Mouse (Mus musculus) ES-CJ7 (cell line): ENCODE results near the gene Hagh.

ENCODE experiments used
- DNase-seq: peaks from one replicate; pipeline ENCODE4 v3.0.0; 2011; ENCODE audit warnings: low read depth, low spot score

Gene Hagh

DNA sequence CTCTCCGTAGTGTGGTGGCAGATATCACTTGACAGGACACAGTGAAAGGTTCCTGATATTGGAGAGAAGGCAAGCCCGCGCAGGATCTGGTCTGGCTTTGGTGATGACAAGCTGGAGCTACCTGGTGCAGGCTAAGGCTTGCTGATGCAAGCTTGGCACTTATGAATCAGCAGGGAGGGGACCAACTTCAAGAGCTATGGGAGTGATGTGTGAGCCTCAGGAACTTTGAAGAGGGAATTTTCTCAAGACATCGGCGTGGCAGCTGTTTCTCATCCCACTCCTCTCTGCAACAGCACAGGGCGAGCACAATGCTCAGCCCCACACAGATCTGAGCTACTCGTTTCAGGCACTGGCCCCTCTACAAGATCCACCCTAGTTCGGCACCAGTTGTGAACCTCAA is at the start of gene Hagh:
TSS of gene Hagh (plus strand) at position 302 of the 400 bp plus-strand sequence.
- no peak for DNase-seq

DNA sequence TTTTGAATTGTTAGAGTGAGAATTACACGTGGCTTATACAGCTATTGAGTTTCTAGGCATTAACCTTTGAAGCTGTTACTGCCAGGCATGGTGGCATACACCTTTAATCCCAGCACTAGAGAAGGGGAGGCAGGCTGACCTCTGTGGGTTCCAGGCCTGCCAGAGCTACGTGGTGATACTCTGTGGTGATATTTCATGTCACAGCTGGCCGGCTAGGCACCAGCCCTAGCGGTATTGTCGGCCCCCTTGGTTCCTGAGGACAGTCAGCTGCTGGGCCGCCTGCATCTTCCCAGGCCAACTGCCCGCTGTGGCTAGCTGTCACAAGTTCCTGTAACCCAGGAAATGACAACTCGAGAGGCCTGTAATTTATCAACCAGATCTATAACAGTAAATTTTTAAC is 47.8 kb upstream of the Hagh start:
- no peak for DNase-seq

GRCm38 (mm10) chr17:24794791-24795190 is 45.2 kb upstream of the Hagh start:
- DNase-seq: no peak

DNA sequence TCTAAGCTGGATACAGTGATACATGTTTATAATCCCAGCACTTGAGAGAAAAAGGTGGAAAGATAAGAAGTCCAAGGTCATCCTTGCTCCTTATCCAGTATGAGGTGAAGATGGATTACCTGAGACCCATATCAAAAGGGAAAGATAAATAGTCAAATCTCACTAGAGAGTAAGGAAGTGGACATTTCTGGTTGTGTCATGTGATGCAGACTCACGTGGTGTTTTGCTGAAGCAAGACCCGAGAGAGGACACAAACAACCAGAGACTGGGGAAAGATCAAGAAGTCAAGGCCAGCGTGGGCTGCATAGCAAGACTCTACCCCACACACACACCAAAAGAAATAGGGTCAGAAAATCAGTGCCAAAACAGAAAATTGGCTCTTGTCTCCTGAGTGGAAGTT is 43.0 kb upstream of the Hagh start:
- DNase-seq: no peak

DNA sequence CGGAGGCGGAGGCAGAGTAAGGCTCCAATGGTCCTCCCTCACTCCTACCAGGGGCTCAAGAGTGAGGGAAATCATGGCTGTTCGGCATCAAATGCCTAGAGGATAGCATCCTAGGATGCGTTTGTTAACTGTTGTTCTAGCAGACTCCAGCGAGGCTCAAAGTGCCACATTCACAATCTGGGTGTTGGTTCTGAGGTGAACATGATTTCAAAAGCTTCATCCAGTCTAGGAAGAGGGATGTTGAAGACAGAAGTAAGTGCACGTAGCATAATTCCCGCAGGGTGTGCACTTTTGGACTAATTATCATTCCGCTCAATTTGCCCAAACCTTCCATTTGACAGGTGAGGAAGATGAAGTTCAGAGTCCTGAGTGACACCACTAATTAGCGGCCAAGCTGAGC is 41.7 kb upstream of the Hagh start:
- DNase-seq: no peak

DNA sequence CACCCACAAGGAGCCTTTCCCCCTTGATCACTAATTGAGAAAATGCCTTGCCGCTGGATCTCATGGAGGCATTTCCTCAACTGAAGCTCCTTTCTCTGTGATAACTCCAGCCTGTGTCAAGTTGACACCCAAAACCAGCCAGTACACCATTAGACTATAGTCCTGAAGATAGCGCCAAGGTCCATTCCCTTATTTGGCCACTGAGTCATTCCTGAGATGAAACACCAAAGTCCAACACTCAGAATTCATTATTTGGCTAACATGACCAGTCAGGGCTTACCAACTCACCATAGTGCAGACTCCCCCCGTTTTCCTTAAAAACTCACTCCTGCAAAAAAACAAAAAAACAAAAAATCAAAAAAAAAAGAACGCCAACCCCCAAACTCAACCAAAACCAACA is 40.5 kb upstream of the Hagh start:
- no peak for DNase-seq

DNA sequence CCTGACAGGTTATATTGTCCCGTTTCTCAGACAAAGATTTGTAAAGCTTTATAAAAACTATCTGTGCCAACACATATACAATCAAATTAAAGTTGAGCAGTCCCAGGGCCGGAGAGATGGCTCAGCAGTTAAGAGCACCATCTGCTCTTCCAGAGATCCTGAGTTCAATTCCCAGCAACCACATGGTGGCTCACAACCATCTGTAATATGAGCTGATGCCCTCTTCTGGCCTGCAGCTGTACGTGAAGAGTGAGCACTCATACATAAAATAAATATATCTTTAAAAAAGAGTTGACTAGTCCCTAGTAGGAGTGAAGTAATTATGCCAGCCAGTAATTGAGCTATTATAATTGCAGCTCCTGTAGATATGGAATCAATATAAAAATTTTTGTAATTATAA is 39.4 kb upstream of the Hagh start:
- DNase-seq: peak; percentile 13

GRCm38 (mm10) chr17:24803952-24804951 is 35.7 kb upstream of the Hagh start, which contains the start of gene Meiob:
Gene Meiob (plus strand): TSS chr17:24804289.
- DNase-seq: peak; percentile 78

- DNase-seq: peak; percentile 76
Observed at GRCm38 (mm10) chr17:24811211-24811610, 28.7 kb upstream of the Hagh start.

DNA sequence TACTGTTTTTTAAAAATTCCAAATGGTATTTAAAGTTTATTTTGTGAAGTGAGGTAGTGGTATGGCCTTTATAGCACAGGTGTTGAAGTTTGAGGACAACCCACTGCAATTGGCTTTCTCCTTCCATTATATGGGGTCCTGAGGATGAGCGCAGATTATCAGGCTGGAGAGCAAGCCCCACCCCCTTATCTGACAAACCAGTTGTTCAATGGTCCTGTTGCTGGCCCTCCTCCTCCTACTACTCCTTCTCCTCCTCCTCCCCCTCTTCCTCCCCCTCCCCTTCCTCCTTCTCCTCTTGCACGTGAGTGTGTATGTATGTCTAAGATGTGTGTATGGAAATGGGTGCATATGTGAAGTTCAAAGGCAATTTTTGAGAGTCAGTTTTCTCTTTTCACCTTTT is 27.7 kb upstream of the Hagh start:
- no peak for DNase-seq

GRCm38 (mm10) chr17:24815256-24815655 is 24.7 kb upstream of the Hagh start:
- DNase-seq: no peak

GRCm38 (mm10) chr17:24817503-24817902 is 22.4 kb upstream of the Hagh start:
- DNase-seq: no peak

GRCm38 (mm10) chr17:24818172-24818571 is 21.8 kb upstream of the Hagh start:
- DNase-seq: no peak

GRCm38 (mm10) chr17:24819469-24819868 is 20.5 kb upstream of the Hagh start:
- DNase-seq: no peak

DNA sequence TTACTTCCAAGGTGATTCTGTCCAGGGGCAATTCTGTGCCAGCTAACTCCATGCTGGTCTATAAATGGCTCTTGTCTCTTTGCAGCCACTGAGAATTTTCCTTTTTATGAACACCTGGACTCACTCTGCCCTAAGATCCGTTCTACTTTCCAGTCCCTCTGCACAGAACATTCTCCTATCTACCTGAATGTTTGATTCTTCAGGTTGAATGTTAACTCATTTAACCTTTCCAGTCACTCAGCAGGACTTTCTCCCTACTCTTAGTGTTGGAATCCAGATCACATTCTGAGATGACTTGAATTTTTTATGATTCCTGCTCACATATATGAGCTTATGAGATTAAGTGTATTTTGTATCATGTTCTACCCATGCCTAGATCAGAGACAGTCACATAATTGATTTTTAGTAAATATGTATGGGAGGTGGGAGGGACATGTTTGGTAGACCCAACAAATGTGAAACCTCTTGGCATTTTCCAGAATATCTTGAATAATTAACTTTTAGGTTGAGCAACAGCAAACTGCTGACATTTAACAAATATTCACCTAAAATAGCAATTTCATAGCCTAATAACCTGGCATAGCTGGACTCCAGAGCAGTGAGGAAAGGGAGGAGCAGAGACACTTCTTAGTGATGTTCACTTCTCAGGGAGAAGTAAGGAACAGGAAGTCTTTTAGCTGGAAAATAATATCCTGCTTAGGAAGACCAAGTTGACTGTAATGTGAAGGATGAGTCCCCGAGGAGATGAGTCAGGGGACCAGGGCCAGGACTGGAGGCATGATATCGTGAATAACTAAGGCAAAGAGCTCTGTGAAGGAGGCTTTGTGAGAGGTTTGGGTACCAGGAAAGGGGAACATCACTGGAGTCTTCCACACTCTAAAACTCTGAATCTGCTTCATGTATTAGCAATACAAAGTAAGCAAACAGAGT is 18.3 kb upstream of the Hagh start:
- no peak for DNase-seq

GRCm38 (mm10) chr17:24840341-24840740 is 398 bp downstream of the Hagh start:
- DNase-seq: no peak

DNA sequence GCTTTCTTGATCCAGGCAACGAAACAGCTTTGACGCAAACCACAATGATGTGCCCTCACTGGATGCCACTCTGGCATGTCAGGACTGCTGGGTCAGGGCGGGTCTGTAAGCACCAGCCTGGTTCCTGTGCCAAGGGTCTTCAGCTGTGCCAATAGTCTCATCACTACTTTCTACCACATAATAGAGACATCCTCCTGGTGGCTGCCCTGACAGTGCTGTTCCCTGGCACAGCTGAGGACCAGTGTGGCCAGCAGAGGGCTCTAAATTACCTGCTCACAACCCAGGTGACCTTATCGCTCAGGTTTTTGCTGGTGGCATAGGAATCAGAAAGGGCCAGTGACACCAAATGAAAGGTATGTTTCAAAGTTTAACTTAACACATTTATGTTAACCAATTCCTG is 1.2 kb downstream of the Hagh start:
- peak; percentile 39 for DNase-seq

- no peak for DNase-seq
Observed at GRCm38 (mm10) chr17:24842631-24843030, 2.7 kb downstream of the Hagh start.

GRCm38 (mm10) chr17:24844525-24844924 is 4.6 kb downstream of the Hagh start:
- DNase-seq: no peak

GRCm38 (mm10) chr17:24847386-24847785 is 7.4 kb downstream of the Hagh start:
- no peak for DNase-seq

DNA sequence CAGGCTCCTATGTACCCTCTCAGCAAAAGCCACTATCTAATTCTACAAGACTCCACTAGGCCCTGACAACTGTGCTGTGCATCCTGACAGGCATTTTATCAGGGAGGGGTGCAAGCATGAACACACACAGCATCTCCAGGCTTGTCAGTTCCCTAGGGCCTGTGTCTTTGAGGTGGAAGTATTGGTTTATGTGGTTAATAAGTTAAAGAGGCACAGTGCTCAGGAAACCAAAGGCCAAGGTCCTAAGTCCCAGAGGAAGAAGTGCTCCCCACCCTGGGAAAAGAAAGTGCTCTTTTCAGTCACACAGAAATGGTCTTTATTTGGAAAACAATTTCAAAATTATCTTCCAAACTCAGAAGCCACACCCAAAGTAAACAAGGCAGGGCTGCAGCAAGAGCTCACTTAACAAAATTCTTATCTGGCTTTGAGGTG is 8.7 kb downstream of the Hagh start:
- DNase-seq: no peak

- no peak for DNase-seq
Observed at GRCm38 (mm10) chr17:24849733-24850064, 9.8 kb downstream of the Hagh start.
